ENCODE assay signal across 8 mouse cellular contexts in genomic region chr11:118401760-118402280, GRCm38 (mm10). TPM values are rescaled to one million over a fixed set of nuclear protein-coding genes. Genes with fewer than 3 reads are reported as not detected.
DNase-seq lines count a peak whose midpoint lies in the region; ATAC-seq lines count a peak whose summit lies in the region.

Gene Lgals3bp, minus strand, starts transcription at chr11:118402092.

- WGBS in midbrain, embryonic 16.5 days = 57% methylated on average over 7 of the region's 7 CpGs
- 53% methylated on average over 7 of the region's 7 CpGs for WGBS in midbrain, embryonic 11.5 days
- WGBS in intestine, embryonic 16.5 days = 19% methylated on average over 7 of the region's 7 CpGs

- peak within 1 kb of the TSS; percentile 38; the same call in 1 of the 2 replicates for H3K9ac ChIP-seq in midbrain, embryonic 16.5 days (ENCODE audit: low read depth, low read length)
- H3K9ac ChIP-seq in midbrain, embryonic 11.5 days (ENCODE audit: low read length) = no peak within 1 kb of the TSS
- peak within 1 kb of the TSS; percentile 72 for H3K9ac ChIP-seq in intestine, embryonic 16.5 days (ENCODE audit: low read depth, low read length)

- H3K27ac ChIP-seq in midbrain, embryonic 16.5 days (ENCODE audit: low read length) = peak within 1 kb of the TSS; percentile 20; the same call in 1 of the 2 replicates
- H3K27ac ChIP-seq in midbrain, embryonic 11.5 days (ENCODE audit: low read depth, low read length) = no peak within 1 kb of the TSS
- H3K27ac ChIP-seq in intestine, embryonic 16.5 days (ENCODE audit: low read length) = peak within 1 kb of the TSS; percentile 95

- no peak for ATAC-seq in midbrain, embryonic 16.5 days
- ATAC-seq in midbrain, embryonic 11.5 days (ENCODE audit: low FRiP score) = no peak
- peak; percentile 90 for ATAC-seq in intestine, embryonic 16.5 days
- ATAC-seq in megakaryocyte, adult 5-6 weeks (ENCODE audit: poor library complexity, severe bottlenecking) = peak; percentile 75

- H3K9me3 ChIP-seq in midbrain, embryonic 16.5 days (replicated peaks; ENCODE audit: control insufficient read depth, low read length, poor library complexity, severe bottlenecking) = no peaks in the 10 kb centered on the region
- no peaks in the 10 kb centered on the region for H3K9me3 ChIP-seq in midbrain, embryonic 11.5 days (ENCODE audit: control insufficient read depth, low read length)
- H3K9me3 ChIP-seq in intestine, embryonic 16.5 days (ENCODE audit: control insufficient read depth, low read length) = no peaks in the 10 kb centered on the region

- no peak for DNase-seq in midbrain, embryonic 11.5 days (ENCODE audit: low spot score, missing footprints)
- peak; percentile 82 for DNase-seq in cerebellum, adult 9-10 months
- no peak for DNase-seq in gonadal fat pad, adult 2 months (ENCODE audit: low read depth)
- DNase-seq in left cerebral cortex, postnatal 14 days (ENCODE audit: low spot score in 2 of 2) = peak; percentile 68 to 81
- DNase-seq in telencephalon, adult 2 months (ENCODE audit: low read depth, low spot score) = peak; percentile 69

- no peaks in the 10 kb centered on the region; the same call in 1 of the 2 replicates for H3K36me3 ChIP-seq in midbrain, embryonic 16.5 days (ENCODE audit: control insufficient read depth, insufficient read depth, low read length)
- H3K36me3 ChIP-seq in midbrain, embryonic 11.5 days (ENCODE audit: control insufficient read depth, insufficient read depth, low read length) = no peaks in the 10 kb centered on the region; the same call in 1 of the 2 replicates
- peaks cover 6% of the 10 kb centered on the region; the same call in 1 of the 2 replicates for H3K36me3 ChIP-seq in intestine, embryonic 16.5 days (ENCODE audit: control insufficient read depth, insufficient read depth, low read length)

- H3K4me2 ChIP-seq in midbrain, embryonic 16.5 days (ENCODE audit: low read length) = no peak within 1 kb of the TSS
- H3K4me2 ChIP-seq in midbrain, embryonic 11.5 days = no peak within 1 kb of the TSS
- H3K4me2 ChIP-seq in intestine, embryonic 16.5 days (ENCODE audit: low read depth, low read length) = peak within 1 kb of the TSS; percentile 69

- 0 out of 2 replicates have a peak, but pooled peaks cover 2% of the 10 kb centered on the region for H3K4me1 ChIP-seq in midbrain, embryonic 16.5 days (ENCODE audit: control insufficient read depth, insufficient read depth, low read length)
- H3K4me1 ChIP-seq in midbrain, embryonic 11.5 days (ENCODE audit: control insufficient read depth, insufficient read depth, low read length) = no peaks in the 10 kb centered on the region
- peaks cover 38% of the 10 kb centered on the region for H3K4me1 ChIP-seq in intestine, embryonic 16.5 days (ENCODE audit: control insufficient read depth, insufficient read depth, low read length)

- H3K4me3 ChIP-seq in midbrain, embryonic 16.5 days (ENCODE audit: low read depth, low read length) = no peak within 1 kb of the TSS
- no peak within 1 kb of the TSS for H3K4me3 ChIP-seq in midbrain, embryonic 11.5 days (ENCODE audit: low read depth, low read length)
- peak within 1 kb of the TSS; percentile 50 for H3K4me3 ChIP-seq in intestine, embryonic 16.5 days (ENCODE audit: low read length)

- no peaks in the 10 kb centered on the region for H3K27me3 ChIP-seq in midbrain, embryonic 16.5 days (ENCODE audit: control insufficient read depth, insufficient read depth, low read depth, low read length)
- H3K27me3 ChIP-seq in midbrain, embryonic 11.5 days (ENCODE audit: control insufficient read depth, insufficient read depth, low read length) = no peaks in the 10 kb centered on the region
- no peaks in the 10 kb centered on the region for H3K27me3 ChIP-seq in intestine, embryonic 16.5 days (replicated peaks; ENCODE audit: control insufficient read depth, insufficient read depth, low read length)

- intact Hi-C loops in left cerebral cortex, postnatal 14 days (cut with DNase I) = no loop called here

RNA-seq across cellular contexts. Expression of gene Lgals3bp, which starts in this region (rescaled TPM):
- 3.8 and 4.4 TPM in 2 replicates for polyA plus RNA-seq in midbrain, embryonic 16.5 days (2015; fragmentation: Nextera tagmentation; extraction: Ambion mirVana)
- polyA plus RNA-seq in midbrain, embryonic 11.5 days (2014; fragmentation: Nextera tagmentation; extraction: Ambion mirVana) = 1.7 and 1.8 TPM in 2 replicates
- 271 and 275 TPM in 2 replicates for polyA plus RNA-seq in gonadal fat pad, adult 2 months (2012; rRNA removed)
- 226 and 234 TPM in 2 replicates for polyA plus RNA-seq in intestine, embryonic 16.5 days (2015; fragmentation: Nextera tagmentation; extraction: Ambion mirVana)
- total RNA-seq in left cerebral cortex, postnatal 14 days (2021) = 10 to 100 TPM; 12.3 to 14.1 TPM
- 63.8 and 78.5 TPM in 2 replicates for total RNA-seq in megakaryocyte, adult 5-6 weeks (2015)
- 42.1 and 48.1 TPM in 2 replicates for total RNA-seq in megakaryocyte, adult 5-6 weeks (2017)

Comparison
In these comparisons a context has a peak if more than half of its experiments do, and no peak if none do; other contexts are left out.
1. RNA of gene Lgals3bp (polyA plus RNA-seq): 271 to 275 TPM in gonadal fat pad, adult 2 months and 226 to 234 TPM in intestine, embryonic 16.5 days; 3.8 to 4.4 TPM in midbrain, embryonic 16.5 days and 1.7 to 1.8 TPM in midbrain, embryonic 11.5 days; every median in the first group is over 10 times any median in the second.
2. ATAC-seq: peak in intestine, embryonic 16.5 days (single experiment) and megakaryocyte, adult 5-6 weeks (single experiment); none in midbrain, embryonic 16.5 days (single experiment) and midbrain, embryonic 11.5 days (single experiment).
3. DNase-seq: peak in cerebellum, adult 9-10 months (single experiment), left cerebral cortex, postnatal 14 days (2 of 2) and telencephalon, adult 2 months (single experiment); none in midbrain, embryonic 11.5 days (single experiment) and gonadal fat pad, adult 2 months (single experiment).